ENCODE assay signal across 10 mouse cellular contexts in the genomic region with DNA sequence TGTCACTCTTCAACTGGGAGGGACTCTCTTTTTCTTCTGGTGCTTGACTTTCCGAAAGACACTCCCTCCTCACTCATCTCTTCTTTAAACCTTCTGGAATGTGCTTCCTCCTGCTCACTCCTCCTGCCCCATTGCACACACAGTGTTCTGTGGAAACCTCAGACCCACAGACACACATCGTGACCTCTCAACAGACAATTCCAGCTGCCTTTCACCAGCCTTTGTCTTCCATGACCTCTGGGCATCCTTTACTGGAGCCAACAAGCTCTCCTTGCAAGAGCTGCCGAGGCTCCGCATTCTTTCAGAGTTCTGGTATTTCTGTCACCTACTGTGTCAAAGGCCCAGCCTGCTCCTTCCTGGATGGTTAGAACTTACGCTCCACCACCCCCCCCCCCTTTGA.
DNase-seq lines count a peak whose midpoint lies in the region; ATAC-seq and TF ChIP-seq lines count a peak whose summit lies in the region.
"Had no signal": no experiment of that assay in that cellular context is flagged by ENCODE, and none has a peak within 500 bp of the region (broad histone marks: within the 10 kb centered on the region; RNA-seq: fewer than 3 reads in every experiment).

No protein-coding gene starts in this region.

- H3K36me3 ChIP-seq in heart, adult 2 months (ENCODE audit: control insufficient read depth, insufficient read depth, low read length): peaks cover 48% of the 10 kb centered on the region
- no peaks in the 10 kb centered on the region for H3K36me3 ChIP-seq in midbrain, embryonic 10.5 days
- H3K36me3 ChIP-seq in midbrain, embryonic 14.5 days (ENCODE audit: control insufficient read depth, insufficient read depth, low read length): no peaks in the 10 kb centered on the region
- no peaks in the 10 kb centered on the region; the same call in 1 of the 2 replicates for H3K36me3 ChIP-seq in heart, postnatal 0 days (replicated peaks; ENCODE audit: control insufficient read depth, insufficient read depth, low read length)
- no peaks in the 10 kb centered on the region for H3K36me3 ChIP-seq in stomach, postnatal 0 days (ENCODE audit: control insufficient read depth, insufficient read depth, low read length)

- H3K27me3 ChIP-seq in heart, adult 2 months (ENCODE audit: control insufficient read depth, insufficient read depth, low read length): no peaks in the 10 kb centered on the region
- peaks cover 47% of the 10 kb centered on the region for H3K27me3 ChIP-seq in midbrain, embryonic 10.5 days (ENCODE audit: low read depth, poor library complexity, severe bottlenecking)
- no peaks in the 10 kb centered on the region for H3K27me3 ChIP-seq in midbrain, embryonic 14.5 days (ENCODE audit: control insufficient read depth, insufficient read depth, low read length)
- no peaks in the 10 kb centered on the region for H3K27me3 ChIP-seq in heart, postnatal 0 days (ENCODE audit: control insufficient read depth, insufficient read depth, low read length)
- no peaks in the 10 kb centered on the region for H3K27me3 ChIP-seq in stomach, postnatal 0 days (ENCODE audit: control insufficient read depth, insufficient read depth, low read length)

- intact Hi-C loops in heart, adult 2 months (cut with DNase I): no loop called here
- intact Hi-C loops in heart, postnatal 14 days (cut with DNase I): no loop called here

- ATAC-seq in midbrain, embryonic 14.5 days (ENCODE audit: low FRiP score, low TSS enrichment): no peak
- ATAC-seq in heart, postnatal 0 days (ENCODE audit: insufficient read depth, low read depth): peak; percentile 29; the same call in 1 of the 2 replicates
- peak; percentile 23; the same call in 1 of the 2 replicates for ATAC-seq in stomach, postnatal 0 days (ENCODE audit: low FRiP score, low TSS enrichment)

- DNase-seq in heart, adult 2 months: no peak
- DNase-seq in heart, postnatal 14 days: no peak
- peak; percentile 39 for DNase-seq in midbrain, embryonic 10.5 days (ENCODE audit: low spot score)
- DNase-seq in midbrain, embryonic 14.5 days: no peak
- peak; percentile 58 for DNase-seq in heart, postnatal 0 days (ENCODE audit: low spot score)
- no peak for DNase-seq in stomach, postnatal 0 days (ENCODE audit: low spot score)
- DNase-seq in urinary bladder, postnatal 4 days (ENCODE audit: low spot score in 2 of 2): no peak
- DNase-seq in right cerebral cortex, postnatal 25 days: no peak
- DNase-seq: adrenal gland, postnatal 10 days; spleen, adult 18-20 months had no signal

- no peak for TF ChIP-seq EP300 in heart, adult 2 months (IDR thresholded peaks at IDR 0.05; ENCODE audit: insufficient read depth, low read depth, low read length)
- TF ChIP-seq EP300 in heart, postnatal 0 days (IDR thresholded peaks at IDR 0.05; ENCODE audit: low read depth): no peak
- no peak for TF ChIP-seq EP300 in stomach, postnatal 0 days (optimal IDR thresholded peaks at IDR 0.05)

- H3K79me2 ChIP-seq in heart, adult 2 months (replicated peaks; ENCODE audit: control insufficient read depth, insufficient read depth, low read length): peaks cover 20% of the 10 kb centered on the region

- H3K4me3 ChIP-seq in heart, adult 2 months: no peak overlapping the region
- H3K4me3 ChIP-seq in midbrain, embryonic 10.5 days: no peak overlapping the region
- no peak overlapping the region for H3K4me3 ChIP-seq in midbrain, embryonic 14.5 days (replicated peaks; ENCODE audit: low read depth, low read length)
- no peak overlapping the region for H3K4me3 ChIP-seq in heart, postnatal 0 days (ENCODE audit: low read depth, low read length)
- no peak overlapping the region for H3K4me3 ChIP-seq in stomach, postnatal 0 days (ENCODE audit: low read depth, low read length)

- peaks cover 43% of the 10 kb centered on the region for H3K4me1 ChIP-seq in heart, adult 2 months (ENCODE audit: control insufficient read depth, insufficient read depth, low read length)
- peaks cover 38% of the 10 kb centered on the region for H3K4me1 ChIP-seq in midbrain, embryonic 10.5 days
- H3K4me1 ChIP-seq in midbrain, embryonic 14.5 days (ENCODE audit: control insufficient read depth, insufficient read depth, low read length): no peaks in the 10 kb centered on the region
- H3K4me1 ChIP-seq in heart, postnatal 0 days (ENCODE audit: control insufficient read depth, insufficient read depth): peaks cover 74% of the 10 kb centered on the region
- H3K4me1 ChIP-seq in stomach, postnatal 0 days (replicated peaks; ENCODE audit: control insufficient read depth, insufficient read depth): peaks cover 17% of the 10 kb centered on the region; the same call in 1 of the 2 replicates

- H3K4me2 ChIP-seq in midbrain, embryonic 14.5 days (ENCODE audit: low read length): no peak overlapping the region
- no peak overlapping the region for H3K4me2 ChIP-seq in heart, postnatal 0 days (ENCODE audit: low read depth, low read length)
- H3K4me2 ChIP-seq in stomach, postnatal 0 days (replicated peaks; ENCODE audit: low read depth): no peak overlapping the region

- H3K27ac ChIP-seq in heart, adult 2 months: peak overlapping the region; percentile 47
- H3K27ac ChIP-seq in midbrain, embryonic 10.5 days (replicated peaks): peak overlapping the region; percentile 7; the same call in 1 of the 2 replicates
- H3K27ac ChIP-seq in midbrain, embryonic 14.5 days (replicated peaks; ENCODE audit: low read depth, low read length): no peak overlapping the region
- peak overlapping the region; percentile 31; the same call in 1 of the 2 replicates for H3K27ac ChIP-seq in heart, postnatal 0 days (ENCODE audit: low read depth)
- peak overlapping the region; percentile 2 for H3K27ac ChIP-seq in stomach, postnatal 0 days (replicated peaks)

- no peak for TF ChIP-seq CTCF in heart, adult 2 months (IDR thresholded peaks at IDR 0.05)
- TF ChIP-seq CTCF in heart, postnatal 0 days (IDR thresholded peaks at IDR 0.05; ENCODE audit: low read depth): no peak
- TF ChIP-seq CTCF in stomach, postnatal 0 days (IDR thresholded peaks at IDR 0.05; ENCODE audit: low read depth): no peak

- TF ChIP-seq POLR2A in heart, adult 2 months (IDR thresholded peaks at IDR 0.05; ENCODE audit: insufficient read depth, low read depth, low read length): no peak

- no peak overlapping the region for H3K9ac ChIP-seq in heart, adult 2 months (ENCODE audit: low read depth, low read length)
- no peak overlapping the region for H3K9ac ChIP-seq in midbrain, embryonic 14.5 days (replicated peaks; ENCODE audit: low read length)
- no peak overlapping the region for H3K9ac ChIP-seq in heart, postnatal 0 days (replicated peaks; ENCODE audit: low read depth, low read length)
- H3K9ac ChIP-seq in stomach, postnatal 0 days (ENCODE audit: low read length): no peak overlapping the region

- 17% methylated on average over 5 of the region's 5 CpGs for WGBS in heart, adult 2 months
- 6% methylated on average over 5 of the region's 5 CpGs for WGBS in midbrain, embryonic 10.5 days
- WGBS in midbrain, embryonic 14.5 days: 17% methylated on average over 5 of the region's 5 CpGs
- 18% methylated on average over 5 of the region's 5 CpGs for WGBS in heart, postnatal 0 days
- 36% methylated on average over 5 of the region's 5 CpGs for WGBS in stomach, postnatal 0 days

- H3K9me3 ChIP-seq in midbrain, embryonic 10.5 days (replicated peaks): no peaks in the 10 kb centered on the region
- H3K9me3 ChIP-seq in midbrain, embryonic 14.5 days (ENCODE audit: control insufficient read depth, low read length): no peaks in the 10 kb centered on the region
- H3K9me3 ChIP-seq in heart, postnatal 0 days (replicated peaks; ENCODE audit: control insufficient read depth, low read length): no peaks in the 10 kb centered on the region
- H3K9me3 ChIP-seq in stomach, postnatal 0 days (ENCODE audit: control insufficient read depth, low read length): no peaks in the 10 kb centered on the region

Comparison
In these comparisons a context has a peak if more than half of its experiments do, and no peak if none do; other contexts are left out.
1. DNase-seq: peak in midbrain, embryonic 10.5 days (single experiment) and heart, postnatal 0 days (single experiment); none in heart, adult 2 months (0 of 2), heart, postnatal 14 days (0 of 2), midbrain, embryonic 14.5 days (single experiment), stomach, postnatal 0 days (single experiment), urinary bladder, postnatal 4 days (0 of 2) and right cerebral cortex, postnatal 25 days (single experiment).